Mouse (Mus musculus) megakaryocyte, embryonic 14.5 days (primary cell): ENCODE measurements around the gene Dse.

Experiments
- FLI1 ChIP-seq: IDR thresholded peaks from 2 replicates; pipeline ENCODE4 v1.6.1; 2012; ENCODE audit warnings: low read length, inconsistent platforms, mixed read lengths
- GATA1 ChIP-seq: IDR thresholded peaks from 3 replicates; pipeline ENCODE4 v1.6.1; 2012; ENCODE audit warnings: mixed read lengths, low read length, inconsistent platforms, borderline replicate concordance

DNA sequence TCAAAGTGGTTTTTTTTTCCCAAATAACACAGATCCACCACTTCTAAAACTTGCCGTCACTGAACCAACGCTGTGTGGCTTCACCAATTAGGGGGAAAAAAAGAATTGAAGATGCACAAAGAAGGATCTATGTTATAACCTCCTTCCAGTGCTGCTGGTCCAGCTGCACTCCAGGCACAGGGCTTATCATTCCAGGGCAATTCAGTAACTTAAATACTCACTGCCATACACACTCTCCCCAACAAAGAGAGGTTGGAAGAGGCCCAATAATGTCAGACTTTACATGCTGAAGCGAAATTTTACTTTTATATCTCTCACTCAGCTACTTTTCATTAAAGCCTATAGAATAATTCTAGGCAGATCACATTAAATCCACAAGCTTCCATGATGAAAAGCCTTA, 8.9 kb downstream of the Dse start:
- TF ChIP-seq GATA1 (no peak), FLI1 (no peak)
